Mouse (Mus musculus) megakaryocyte progenitor cell, adult 5-6 weeks (primary cell): ENCODE results near the gene Oaz1. TPM values are rescaled to one million over a fixed set of nuclear protein-coding genes. Genes with fewer than 3 reads are reported as not detected.
"Not testable (repeated sequence)": the region's sequence is repeated elsewhere in the genome, so short reads cannot be mapped to it uniquely, and the experiment has no call there.

Experiments used
- ATAC-seq: replicated peaks from 2 replicates; pipeline ENCODE4 v1.8.0; 2016; ENCODE audit warnings: mild to moderate bottlenecking, moderate TSS enrichment, inconsistent platforms; ENCODE audit not compliant: poor library complexity
- total RNA-seq, 2 experiments: library from RNA; stranded (forward) in 1 of 2; stranded (reverse) in 1 of 2; fragments of 157-497, 149-512 nt in 1 of 2; fragments of 200-1000 nt in 1 of 2; gene quantifications; 2 replicates each; pipeline versions ENCODE4 v1.2.3 to v1.2.4; 2015 to 2017

Gene Oaz1
- total RNA-seq, 2 experiments from 2014 or later: 291 to 1,276 TPM

DNA sequence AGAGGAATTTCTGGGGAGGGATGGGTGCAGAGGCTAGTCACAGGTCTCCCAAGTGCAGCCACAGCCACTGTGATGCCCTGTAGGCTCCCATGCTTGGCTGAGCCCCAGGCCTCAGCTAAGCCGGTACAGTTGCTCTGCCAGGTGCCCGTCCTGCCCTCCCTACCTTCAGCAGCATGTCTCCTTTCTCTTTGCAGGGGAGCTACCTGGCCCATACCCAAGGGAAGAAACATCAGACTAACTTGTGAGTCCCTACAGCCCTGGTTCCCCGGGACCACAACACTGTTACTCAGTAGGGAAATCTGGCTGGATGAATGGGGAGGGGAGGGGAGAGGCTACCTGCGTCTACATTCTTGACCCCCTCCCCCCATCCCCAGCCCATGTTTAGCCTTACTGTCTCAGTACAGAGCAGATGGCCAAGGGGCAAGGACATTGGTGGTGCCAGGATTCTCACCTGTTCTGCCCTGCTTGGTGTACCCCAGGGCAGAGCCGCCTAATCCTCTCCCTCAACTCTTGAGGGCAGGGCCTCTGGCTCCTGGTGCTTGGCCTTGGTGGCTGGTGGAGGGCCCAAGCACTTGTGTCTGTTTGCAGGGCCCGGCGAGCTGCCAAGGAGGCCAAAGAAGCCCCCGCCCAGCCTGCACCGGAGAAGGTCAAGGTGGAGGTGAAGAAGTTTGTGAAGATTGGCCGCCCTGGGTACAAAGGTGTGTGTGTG is 24.1 kb upstream of the Oaz1 start:
- ATAC-seq: no peak

- ATAC-seq: no peak
These were observed 23.5 kb upstream of the Oaz1 start for GRCm38 (mm10) chr10:80802996-80803395.

- no peak for ATAC-seq
These were observed 22.1 kb upstream of the Oaz1 start for GRCm38 (mm10) chr10:80804340-80804739.

GRCm38 (mm10) chr10:80804916-80805315 is 21.5 kb upstream of the Oaz1 start, which contains the start of gene Amh:
Gene Amh, plus strand, starts transcription at chr10:80805243.
- ATAC-seq: no peak

- no peak for ATAC-seq
These were observed 21.1 kb upstream of the Oaz1 start for GRCm38 (mm10) chr10:80805322-80805721.

GRCm38 (mm10) chr10:80805925-80806324 is 20.5 kb upstream of the Oaz1 start:
- peak; percentile 77 for ATAC-seq

DNA sequence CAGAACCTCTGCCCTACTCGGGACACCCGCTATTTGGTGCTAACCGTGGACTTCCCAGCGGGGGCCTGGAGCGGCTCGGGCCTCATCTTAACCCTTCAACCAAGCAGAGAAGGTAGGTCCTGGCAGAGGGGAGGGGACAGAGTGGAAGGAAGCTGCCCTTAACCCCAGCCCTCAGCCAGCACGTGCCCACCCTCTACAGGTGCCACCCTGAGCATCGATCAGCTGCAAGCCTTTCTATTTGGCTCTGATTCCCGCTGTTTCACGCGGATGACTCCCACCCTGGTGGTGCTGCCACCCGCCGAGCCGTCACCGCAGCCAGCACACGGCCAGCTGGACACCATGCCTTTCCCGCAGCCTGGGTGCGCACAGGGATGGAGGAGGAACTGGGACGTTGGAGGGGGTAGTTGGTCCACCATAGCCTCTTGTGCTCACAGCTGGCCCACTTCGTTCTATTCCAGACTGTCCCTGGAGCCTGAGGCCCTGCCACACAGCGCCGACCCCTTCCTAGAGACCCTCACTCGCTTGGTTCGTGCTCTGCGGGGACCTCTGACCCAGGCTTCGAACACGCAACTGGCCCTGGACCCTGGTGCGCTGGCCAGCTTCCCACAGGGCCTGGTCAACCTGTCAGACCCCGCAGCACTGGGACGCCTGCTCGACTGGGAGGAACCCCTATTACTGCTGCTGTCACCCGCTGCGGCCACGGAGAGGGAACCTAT is 20.0 kb upstream of the Oaz1 start:
- ATAC-seq: peak; percentile 6; the same call in 1 of the 2 replicates

GRCm38 (mm10) chr10:80807057-80807627 is 19.3 kb upstream of the Oaz1 start:
- ATAC-seq: peak; percentile 48

GRCm38 (mm10) chr10:80808099-80808984 is 18.1 kb upstream of the Oaz1 start:
- no peak for ATAC-seq

GRCm38 (mm10) chr10:80808985-80809632 is 17.3 kb upstream of the Oaz1 start:
- ATAC-seq: no peak

DNA sequence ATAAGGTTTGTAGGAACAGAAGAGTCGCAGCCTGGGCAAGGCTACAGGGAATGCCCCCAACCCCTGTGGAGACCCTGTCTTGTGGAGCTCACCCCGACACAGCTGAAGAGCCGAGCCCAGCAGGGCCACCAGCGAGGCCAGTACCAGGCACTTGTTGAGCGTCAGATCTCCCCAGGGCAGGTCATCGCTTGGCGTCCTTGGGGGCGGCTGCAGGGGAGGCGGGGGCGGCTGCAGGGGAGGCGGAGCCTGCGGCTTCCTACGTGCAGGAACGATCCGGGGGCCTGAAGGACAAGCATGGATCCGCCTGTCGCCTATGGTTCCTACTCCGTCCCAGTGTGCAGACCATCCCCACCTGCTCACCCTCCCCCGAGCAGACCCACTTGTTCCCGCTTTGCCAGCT is 16.4 kb upstream of the Oaz1 start:
- no peak for ATAC-seq

GRCm38 (mm10) chr10:80812391-80813041 is 13.9 kb upstream of the Oaz1 start:
- ATAC-seq: no peak

- ATAC-seq: no peak
These were observed 13.1 kb upstream of the Oaz1 start, which contains the start of gene Jsrp1 for GRCm38 (mm10) chr10:80813366-80813765. Gene Jsrp1, minus strand, starts transcription at chr10:80813498.

DNA sequence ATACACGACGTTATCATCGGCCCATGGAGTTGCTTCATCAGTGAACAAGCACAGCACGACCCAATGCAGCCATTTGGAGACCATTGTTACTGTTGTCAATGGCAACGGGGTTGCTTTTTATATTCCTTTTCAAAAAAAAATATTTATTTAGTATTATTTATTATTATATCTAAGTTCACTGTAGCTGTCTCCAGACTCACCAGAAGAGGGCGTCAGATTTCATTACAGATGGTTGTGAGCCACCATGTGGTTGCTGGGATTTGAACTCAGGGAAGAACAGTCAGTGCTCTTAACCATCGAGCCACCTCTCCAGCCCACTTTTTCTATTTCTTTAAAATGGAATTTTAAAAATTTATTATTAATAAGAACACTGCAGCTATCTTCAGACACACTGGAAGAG is 11.7 kb upstream of the Oaz1 start:
- no peak for ATAC-seq

DNA sequence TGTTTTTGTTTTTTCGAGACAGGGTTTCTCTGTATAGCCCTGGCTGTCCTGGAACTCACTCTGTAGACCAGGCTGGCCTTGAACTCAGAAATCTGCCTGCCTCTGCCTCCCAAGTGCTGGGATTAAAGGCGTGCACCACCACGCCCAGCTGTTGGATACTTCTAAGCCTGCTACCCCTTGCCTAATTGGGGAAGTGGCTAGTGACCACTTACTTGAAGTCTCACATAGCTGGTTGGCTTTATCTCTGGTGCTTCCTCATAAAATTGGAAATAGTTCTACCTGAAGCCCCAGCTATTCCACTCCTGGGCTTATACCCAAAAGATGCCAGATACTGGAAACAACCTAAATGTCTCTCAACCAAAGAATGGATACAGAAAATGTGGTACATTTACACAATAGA is 10.2 kb upstream of the Oaz1 start:
- ATAC-seq: not testable (repeated sequence)

DNA sequence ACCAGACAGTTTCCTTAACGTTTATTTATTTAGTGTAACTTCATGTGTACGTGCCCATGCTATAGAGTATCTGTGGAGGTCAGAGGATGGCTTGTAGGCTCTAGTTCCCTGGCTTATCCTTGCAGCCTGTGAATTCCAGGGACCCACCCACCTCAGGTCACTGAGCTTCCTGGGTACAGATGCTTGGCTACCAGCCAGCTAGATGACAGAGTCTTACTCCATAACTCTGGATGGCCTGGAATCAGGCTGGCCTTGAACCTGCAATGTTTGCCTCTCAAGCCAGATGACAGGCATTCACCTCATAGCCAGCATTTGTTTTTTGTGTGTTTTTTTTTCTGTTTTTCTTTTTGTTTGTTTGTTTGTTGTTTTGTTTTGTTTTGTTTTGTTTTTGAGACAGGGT is 9.3 kb upstream of the Oaz1 start:
- ATAC-seq: no peak

DNA sequence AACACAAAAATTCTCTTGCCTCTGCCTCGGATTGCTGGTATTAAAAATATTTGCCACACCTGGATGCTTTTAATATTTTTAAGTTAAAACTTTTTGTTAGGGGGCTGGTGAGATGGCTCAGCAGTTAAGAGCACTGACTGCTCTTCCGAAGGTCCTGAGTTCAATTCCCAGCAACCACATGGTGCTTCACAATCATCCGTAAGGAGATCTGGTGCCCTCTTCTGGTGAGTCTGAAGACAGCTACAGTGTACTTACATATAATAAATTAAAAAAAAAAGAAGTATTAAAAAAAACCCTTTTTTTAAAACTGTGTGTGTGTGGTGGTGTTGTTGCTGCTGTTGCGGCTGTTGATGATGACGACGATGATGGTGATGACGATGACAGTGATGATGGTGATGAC is 8.5 kb upstream of the Oaz1 start:
- not testable (repeated sequence) for ATAC-seq

- ATAC-seq: peak; percentile 96
These were observed 7.7 kb upstream of the Oaz1 start for GRCm38 (mm10) chr10:80818599-80819281.

- no peak for ATAC-seq
These were observed 7.0 kb upstream of the Oaz1 start for GRCm38 (mm10) chr10:80819406-80819805.
